Mouse (Mus musculus): ENCODE results near the gene Kansl1l.

DNA sequence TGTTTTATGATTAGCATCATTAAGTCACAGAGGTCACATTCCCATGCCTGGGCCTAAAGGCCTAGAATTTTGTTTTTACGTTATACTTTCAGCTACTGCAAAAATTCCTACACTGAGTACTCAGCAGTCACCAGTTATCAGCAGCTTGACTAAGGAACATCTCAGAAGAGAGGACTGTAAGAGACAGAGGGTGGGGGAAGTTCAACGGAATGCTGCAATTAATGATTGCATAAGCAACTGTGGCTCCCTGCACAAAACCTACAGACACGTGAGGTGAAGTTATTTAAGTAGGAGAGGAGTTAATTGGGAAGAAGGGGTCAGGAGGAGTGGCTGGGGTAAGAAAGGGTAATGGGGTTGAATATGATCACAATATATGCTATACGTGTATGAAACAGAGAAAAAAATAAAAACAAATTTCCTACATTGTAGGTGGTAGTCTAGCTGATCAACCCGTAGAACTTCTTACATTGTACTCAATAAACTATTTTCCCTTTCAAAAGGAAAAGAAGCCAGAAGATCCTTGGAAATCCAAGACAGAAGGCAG is 117.1 kb downstream of the Kansl1l start:
- TF ChIP-seq EP300 (IDR thresholded peaks at IDR 0.05; ENCODE audit: insufficient read depth, low read depth, low read length), result no peak
- TF ChIP-seq CTCF (IDR thresholded peaks at IDR 0.05), result no peak
